In genomic region chr10:8921098-8921693, GRCm38 (mm10) we compare ENCODE assay signal across 16 mouse cellular contexts. TPM values are rescaled to one million over a fixed set of nuclear protein-coding genes. Genes with fewer than 3 reads are reported as not detected.
DNase-seq lines count a peak whose midpoint lies in the region; ATAC-seq and TF ChIP-seq lines count a peak whose summit lies in the region.
"Had no signal": no experiment of that assay in that cellular context is flagged by ENCODE, and none has a peak within 500 bp of the region (broad histone marks: within the 10 kb centered on the region; RNA-seq: fewer than 3 reads in every experiment).

No protein-coding gene starts in this region.

- no peaks in the 10 kb centered on the region for H3K79me2 ChIP-seq in heart, adult 2 months (replicated peaks; ENCODE audit: control insufficient read depth, insufficient read depth, low read length)

- H3K4me3 ChIP-seq in embryonic facial prominence, embryonic 15.5 days (replicated peaks) = no peak overlapping the region
- H3K4me3 ChIP-seq in forebrain, embryonic 15.5 days = no peak overlapping the region
- H3K4me3 ChIP-seq in hindbrain, embryonic 15.5 days = no peak overlapping the region
- H3K4me3 ChIP-seq in midbrain, embryonic 16.5 days (ENCODE audit: low read depth, low read length) = no peak overlapping the region
- H3K4me3 ChIP-seq in gastrocnemius, adult 2 months = no peak overlapping the region
- no peak overlapping the region for H3K4me3 ChIP-seq in heart, adult 2 months
- H3K4me3 ChIP-seq: heart, embryonic 13.5 days; limb, embryonic 12.5 days; liver, embryonic 13.5 days; lung, embryonic 15.5 days had no signal

- TF ChIP-seq POLR2A in heart, adult 2 months (IDR thresholded peaks at IDR 0.05; ENCODE audit: insufficient read depth, low read depth, low read length) = no peak

- DNase-seq in ovary, postnatal 10 days (ENCODE audit: low spot score) = no peak
- DNase-seq in gastrocnemius, adult 2 months = no peak
- DNase-seq in heart, adult 2 months = no peak
- DNase-seq: adrenal gland, postnatal 36 days; cerebellum, postnatal 10 days; kidney, adult 2 months; kidney, postnatal 14 days; liver, embryonic 13.5 days; thymus, adult 2 months had no signal

- H3K9ac ChIP-seq in embryonic facial prominence, embryonic 15.5 days = no peak overlapping the region
- no peak overlapping the region for H3K9ac ChIP-seq in forebrain, embryonic 15.5 days (replicated peaks)
- H3K9ac ChIP-seq in hindbrain, embryonic 15.5 days = no peak overlapping the region
- no peak overlapping the region for H3K9ac ChIP-seq in midbrain, embryonic 16.5 days (ENCODE audit: low read depth, low read length)
- H3K9ac ChIP-seq in heart, adult 2 months (ENCODE audit: low read depth, low read length) = no peak overlapping the region
- H3K9ac ChIP-seq: heart, embryonic 13.5 days; limb, embryonic 12.5 days; liver, embryonic 13.5 days; lung, embryonic 15.5 days had no signal

- no peaks in the 10 kb centered on the region; the same call in 1 of the 2 replicates for H3K4me1 ChIP-seq in embryonic facial prominence, embryonic 15.5 days
- H3K4me1 ChIP-seq in forebrain, embryonic 15.5 days = no peaks in the 10 kb centered on the region
- H3K4me1 ChIP-seq in hindbrain, embryonic 15.5 days (replicated peaks) = peaks cover 5% of the 10 kb centered on the region; the same call in 1 of the 2 replicates
- H3K4me1 ChIP-seq in midbrain, embryonic 16.5 days (ENCODE audit: control insufficient read depth, insufficient read depth, low read length) = no peaks in the 10 kb centered on the region; the same call in 1 of the 2 replicates
- peaks cover 11% of the 10 kb centered on the region for H3K4me1 ChIP-seq in heart, adult 2 months (ENCODE audit: control insufficient read depth, insufficient read depth, low read length)
- H3K4me1 ChIP-seq: limb, embryonic 12.5 days; liver, embryonic 13.5 days had no signal

- peak overlapping the region; percentile 7; the same call in 1 of the 2 replicates for H3K27ac ChIP-seq in embryonic facial prominence, embryonic 15.5 days (replicated peaks)
- 0 out of 2 replicates have a peak overlapping the region, but pooled peaks have one; percentile 15 for H3K27ac ChIP-seq in forebrain, embryonic 15.5 days (replicated peaks)
- H3K27ac ChIP-seq in hindbrain, embryonic 15.5 days (replicated peaks) = no peak overlapping the region
- H3K27ac ChIP-seq in midbrain, embryonic 16.5 days (ENCODE audit: low read length) = no peak overlapping the region
- H3K27ac ChIP-seq in gastrocnemius, adult 2 months = no peak overlapping the region
- H3K27ac ChIP-seq in heart, adult 2 months = no peak overlapping the region
- H3K27ac ChIP-seq: heart, embryonic 13.5 days; limb, embryonic 12.5 days; liver, embryonic 13.5 days; lung, embryonic 15.5 days had no signal

- 50% methylated on average over 11 of the region's 11 CpGs for WGBS in embryonic facial prominence, embryonic 15.5 days
- 38% methylated on average over 11 of the region's 11 CpGs for WGBS in forebrain, embryonic 15.5 days
- 51% methylated on average over 11 of the region's 11 CpGs for WGBS in hindbrain, embryonic 15.5 days
- WGBS in midbrain, embryonic 16.5 days = 25% methylated on average over 11 of the region's 11 CpGs
- 62% methylated on average over 11 of the region's 11 CpGs for WGBS in heart, adult 2 months

- TF ChIP-seq CTCF in gastrocnemius, adult 2 months (IDR thresholded peaks at IDR 0.05) = no peak
- TF ChIP-seq CTCF in heart, adult 2 months (IDR thresholded peaks at IDR 0.05) = no peak

- intact Hi-C loops in gastrocnemius, adult 2 months (cut with DNase I) = no loop called here
- intact Hi-C loops in heart, adult 2 months (cut with DNase I) = no loop called here

- no peak for ATAC-seq in embryonic facial prominence, embryonic 15.5 days (ENCODE audit: insufficient number of reproducible peaks, low FRiP score, low TSS enrichment, low read depth)
- ATAC-seq in forebrain, embryonic 15.5 days (replicated peaks) = 0 out of 2 replicates have a peak, but pooled peaks have one; percentile 41
- ATAC-seq in hindbrain, embryonic 15.5 days (ENCODE audit: low FRiP score, low read depth) = peak; percentile 38; the same call in 1 of the 2 replicates
- ATAC-seq in midbrain, embryonic 16.5 days = peak; percentile 61

- no peak for TF ChIP-seq EP300 in heart, adult 2 months (IDR thresholded peaks at IDR 0.05; ENCODE audit: insufficient read depth, low read depth, low read length)

- H3K9me3 ChIP-seq in embryonic facial prominence, embryonic 15.5 days (replicated peaks) = no peaks in the 10 kb centered on the region
- no peaks in the 10 kb centered on the region for H3K9me3 ChIP-seq in forebrain, embryonic 15.5 days
- no peaks in the 10 kb centered on the region for H3K9me3 ChIP-seq in hindbrain, embryonic 15.5 days
- no peaks in the 10 kb centered on the region for H3K9me3 ChIP-seq in midbrain, embryonic 16.5 days (replicated peaks; ENCODE audit: control insufficient read depth, low read length, poor library complexity, severe bottlenecking)
- H3K9me3 ChIP-seq: heart, embryonic 13.5 days; limb, embryonic 12.5 days; liver, embryonic 13.5 days; lung, embryonic 15.5 days had no signal

- H3K4me2 ChIP-seq in embryonic facial prominence, embryonic 15.5 days (replicated peaks) = no peak overlapping the region
- no peak overlapping the region for H3K4me2 ChIP-seq in forebrain, embryonic 15.5 days (replicated peaks)
- H3K4me2 ChIP-seq in hindbrain, embryonic 15.5 days = no peak overlapping the region
- H3K4me2 ChIP-seq in midbrain, embryonic 16.5 days (ENCODE audit: low read length) = no peak overlapping the region
- H3K4me2 ChIP-seq: heart, embryonic 13.5 days; limb, embryonic 12.5 days; liver, embryonic 13.5 days; lung, embryonic 15.5 days had no signal

- H3K36me3 ChIP-seq in embryonic facial prominence, embryonic 15.5 days = no peaks in the 10 kb centered on the region
- H3K36me3 ChIP-seq in forebrain, embryonic 15.5 days = no peaks in the 10 kb centered on the region
- no peaks in the 10 kb centered on the region for H3K36me3 ChIP-seq in hindbrain, embryonic 15.5 days
- no peaks in the 10 kb centered on the region for H3K36me3 ChIP-seq in midbrain, embryonic 16.5 days (ENCODE audit: control insufficient read depth, insufficient read depth, low read length)
- H3K36me3 ChIP-seq in heart, adult 2 months (ENCODE audit: control insufficient read depth, insufficient read depth, low read length) = peaks cover 3% of the 10 kb centered on the region; the same call in 1 of the 2 replicates
- H3K36me3 ChIP-seq: heart, embryonic 13.5 days; limb, embryonic 12.5 days; liver, embryonic 13.5 days; lung, embryonic 15.5 days had no signal

- H3K27me3 ChIP-seq in embryonic facial prominence, embryonic 15.5 days = no peaks in the 10 kb centered on the region
- peaks cover 13% of the 10 kb centered on the region for H3K27me3 ChIP-seq in forebrain, embryonic 15.5 days
- H3K27me3 ChIP-seq in hindbrain, embryonic 15.5 days = no peaks in the 10 kb centered on the region
- H3K27me3 ChIP-seq in midbrain, embryonic 16.5 days (ENCODE audit: control insufficient read depth, insufficient read depth, low read depth, low read length) = no peaks in the 10 kb centered on the region
- no peaks in the 10 kb centered on the region for H3K27me3 ChIP-seq in heart, adult 2 months (ENCODE audit: control insufficient read depth, insufficient read depth, low read length)
- H3K27me3 ChIP-seq: heart, embryonic 13.5 days; limb, embryonic 12.5 days; liver, embryonic 13.5 days; lung, embryonic 15.5 days had no signal

RNA-seq across cellular contexts. Expression of gene Sash1, which starts 35.3 kb away (rescaled TPM):
- 5.7 and 8.5 TPM in 2 replicates for polyA plus RNA-seq in embryonic facial prominence, embryonic 15.5 days (2015; fragmentation: Nextera tagmentation; extraction: Ambion mirVana)
- polyA plus RNA-seq in forebrain, embryonic 15.5 days (2015; fragmentation: Nextera tagmentation; extraction: Ambion mirVana) = 1.7 TPM in 2 replicates
- 3.1 and 3.3 TPM in 2 replicates for polyA plus RNA-seq in hindbrain, embryonic 15.5 days (2015; fragmentation: Nextera tagmentation; extraction: Ambion mirVana)
- 2.2 and 2.7 TPM in 2 replicates for polyA plus RNA-seq in midbrain, embryonic 16.5 days (2015; fragmentation: Nextera tagmentation; extraction: Ambion mirVana)
- total RNA-seq in gastrocnemius, adult 2 months (2021) = 10 to 100 TPM; 10.6 to 17.9 TPM
- total RNA-seq in heart, adult 2 months (2021) = 10 to 100 TPM; 22.1 to 32.8 TPM
- polyA plus RNA-seq in heart, adult 2 months (2012; rRNA removed) = 10.0 and 15.9 TPM in 2 replicates

Comparison
In these comparisons a context has a peak if more than half of its experiments do, and no peak if none do; other contexts are left out.
1. H3K27ac ChIP-seq: peak in embryonic facial prominence, embryonic 15.5 days (single experiment) and forebrain, embryonic 15.5 days (single experiment); none in hindbrain, embryonic 15.5 days (single experiment), midbrain, embryonic 16.5 days (single experiment), gastrocnemius, adult 2 months (single experiment) and heart, adult 2 months (single experiment).